Mouse (Mus musculus): ENCODE measurements around the gene P2ry12. TPM values are rescaled to one million over a fixed set of nuclear protein-coding genes. Genes with fewer than 3 reads are reported as not detected.

Gene P2ry12
- polyA plus RNA-seq, 1 experiment = 1.6 TPM

DNA sequence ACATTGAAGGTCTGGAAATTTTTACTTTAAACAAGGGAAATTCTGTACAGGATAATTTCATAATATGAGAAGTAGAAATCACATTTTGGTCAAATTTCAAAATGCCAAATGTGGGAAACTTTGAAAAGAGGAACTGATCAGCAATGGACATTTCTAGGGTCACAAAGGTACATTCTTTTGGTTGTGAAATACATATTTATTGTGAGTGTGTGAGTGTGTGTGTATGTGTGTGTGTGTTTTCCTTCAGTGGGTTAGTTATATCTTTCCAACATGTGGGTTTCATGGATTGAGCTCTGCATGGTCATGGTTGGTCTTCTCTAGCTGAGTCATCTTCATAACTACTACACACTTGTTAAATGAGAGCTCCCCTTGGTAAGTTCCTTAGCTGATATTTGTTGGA lies 50.3 kb downstream of the P2ry12 start:
- Histone ChIP-seq H3K4me3 (replicated peaks) (peak overlapping the region; percentile 50), H3K4me1 (peaks cover 76% of the 10 kb centered on the region), H3K27me3 (replicated peaks) (no peaks in the 10 kb centered on the region), H3K9me3 (no peaks in the 10 kb centered on the region), H3K36me3 (replicated peaks; ENCODE audit: low read length) (peaks cover 62% of the 10 kb centered on the region)
- TF ChIP-seq GATA1 (IDR thresholded peaks at IDR 0.05; ENCODE audit: borderline replicate concordance, low read length) = no peak
- no peak for TF ChIP-seq FLI1 (IDR thresholded peaks at IDR 0.05; ENCODE audit: low read length)

DNA sequence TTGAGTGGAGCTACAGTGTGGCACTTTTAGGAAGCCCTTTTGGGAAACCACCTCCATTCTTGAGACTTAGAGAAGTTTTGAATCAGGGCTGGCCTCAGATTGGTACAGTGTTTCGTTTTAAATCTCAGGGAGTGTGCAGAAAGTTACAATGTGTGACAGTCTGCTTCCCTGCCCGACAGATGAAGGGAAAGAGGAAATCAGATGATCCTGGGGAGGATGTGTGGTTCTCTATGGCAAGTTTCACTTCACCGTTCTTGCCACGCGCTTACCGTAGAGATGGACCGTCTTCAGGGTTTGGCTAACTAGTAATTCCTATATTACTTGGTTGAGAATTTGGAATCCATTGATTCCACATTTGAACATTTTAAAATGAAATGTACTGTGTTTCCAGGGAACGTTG lies 50.9 kb downstream of the P2ry12 start:
- Histone ChIP-seq H3K36me3 (replicated peaks; ENCODE audit: low read length) (peaks cover 59% of the 10 kb centered on the region), H3K27me3 (replicated peaks) (no peaks in the 10 kb centered on the region), H3K4me1 (peaks cover 79% of the 10 kb centered on the region), H3K9me3 (no peaks in the 10 kb centered on the region), H3K4me3 (replicated peaks) (no peak overlapping the region)
- TF ChIP-seq FLI1 (IDR thresholded peaks at IDR 0.05; ENCODE audit: low read length) (no peak), GATA1 (IDR thresholded peaks at IDR 0.05; ENCODE audit: borderline replicate concordance, low read length) (no peak)

DNA sequence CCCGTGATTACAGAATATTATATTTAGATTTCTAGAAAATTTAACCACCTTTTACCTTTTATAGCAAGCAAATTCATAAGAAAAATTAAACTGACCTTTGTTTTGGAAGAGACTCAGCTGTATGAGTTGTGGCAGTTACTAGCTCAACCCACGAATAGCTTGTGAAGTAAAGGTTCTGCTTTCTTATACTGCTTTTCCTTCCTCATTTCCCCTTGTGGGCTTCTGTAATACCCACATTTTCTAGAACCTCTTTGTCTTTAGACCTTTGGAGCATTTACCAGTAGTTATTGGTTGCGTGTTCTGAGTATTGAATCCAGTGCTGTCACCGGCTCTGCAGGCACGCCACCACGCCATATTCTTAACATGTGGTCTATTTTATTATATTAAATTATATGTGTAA lies 51.9 kb downstream of the P2ry12 start, which contains the start of gene P2ry13:
Gene P2ry13 (minus strand): TSS at position 156 of the 400 bp plus-strand sequence.
- no peaks in the 10 kb centered on the region for H3K9me3 ChIP-seq
- TF ChIP-seq GATA1 (IDR thresholded peaks at IDR 0.05; ENCODE audit: borderline replicate concordance, low read length) = no peak
- no peak for TF ChIP-seq FLI1 (IDR thresholded peaks at IDR 0.05; ENCODE audit: low read length)
- peaks cover 54% of the 10 kb centered on the region for H3K36me3 ChIP-seq (replicated peaks; ENCODE audit: low read length)
- peak within 1 kb of the TSS; percentile 40 for H3K4me3 ChIP-seq (replicated peaks)
- peaks cover 89% of the 10 kb centered on the region for H3K4me1 ChIP-seq
- H3K27me3 ChIP-seq (replicated peaks) = no peaks in the 10 kb centered on the region

DNA sequence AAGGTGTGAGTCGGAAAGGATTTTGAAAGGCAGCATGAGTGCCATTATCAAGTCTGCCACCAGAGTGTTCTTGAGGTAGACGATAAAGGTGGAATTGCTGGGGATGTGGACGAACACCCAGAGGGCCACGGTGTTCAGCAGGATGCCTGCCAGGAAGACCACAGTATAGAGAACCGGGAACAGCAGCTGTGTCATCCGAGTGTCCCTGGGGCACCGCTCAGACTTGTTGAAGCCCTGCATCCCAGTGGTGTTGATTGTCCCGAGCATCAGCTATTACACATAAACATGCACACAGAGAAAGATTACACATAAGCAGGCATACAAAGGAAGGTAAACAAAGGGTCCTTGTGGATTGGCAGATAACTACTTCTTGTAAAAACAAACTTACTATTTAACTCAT lies 52.6 kb downstream of the P2ry12 start:
- no peak for TF ChIP-seq GATA1 (IDR thresholded peaks at IDR 0.05; ENCODE audit: borderline replicate concordance, low read length)
- TF ChIP-seq FLI1 (IDR thresholded peaks at IDR 0.05; ENCODE audit: low read length) = no peak
- Histone ChIP-seq H3K36me3 (replicated peaks; ENCODE audit: low read length) (peaks cover 55% of the 10 kb centered on the region), H3K4me3 (replicated peaks) (peak overlapping the region; percentile 40), H3K9me3 (no peaks in the 10 kb centered on the region), H3K4me1 (peaks cover 90% of the 10 kb centered on the region), H3K27me3 (replicated peaks) (no peaks in the 10 kb centered on the region)

DNA sequence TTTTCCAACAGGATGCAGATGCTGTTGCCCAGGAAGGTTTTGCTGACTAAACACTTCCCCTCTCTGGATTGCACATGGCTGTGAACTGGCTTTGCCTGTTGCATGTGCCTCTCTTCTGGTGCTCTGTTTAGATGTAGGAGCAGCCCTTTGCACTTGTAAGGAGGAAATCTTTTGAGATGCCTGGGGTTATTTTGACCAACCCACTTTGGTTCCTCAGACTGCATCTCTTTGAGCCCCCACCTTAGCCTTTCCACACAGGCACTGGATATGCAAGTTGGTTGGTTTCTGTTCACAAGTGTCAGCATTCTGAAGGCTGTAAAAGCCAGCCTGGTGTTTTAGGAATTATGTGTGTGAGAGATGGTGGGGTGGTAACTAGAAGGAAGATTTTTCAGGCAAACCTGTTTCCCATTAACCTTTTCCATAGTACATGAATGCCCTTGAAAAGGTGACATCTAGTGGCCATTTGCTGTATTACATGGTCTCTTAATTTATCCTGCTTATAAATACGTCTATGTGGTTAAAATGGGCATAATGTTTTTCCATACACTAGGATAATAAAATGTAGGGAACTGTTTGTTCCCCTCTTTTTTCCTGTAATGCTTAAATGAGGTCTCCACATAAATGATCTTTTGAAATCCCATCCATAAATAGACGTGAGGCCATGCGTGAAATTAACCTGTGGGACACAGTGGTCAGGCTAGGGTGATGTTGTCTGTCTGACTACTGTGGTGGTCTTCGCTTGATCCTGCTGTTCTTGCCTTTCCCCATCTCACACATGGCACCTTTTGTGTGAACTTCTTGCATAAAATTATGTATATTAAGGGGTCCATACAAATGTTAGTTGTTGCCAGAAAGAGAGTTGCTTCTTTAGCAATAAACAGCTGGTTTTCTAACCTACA lies 53.8 kb downstream of the P2ry12 start:
- peaks cover 61% of the 10 kb centered on the region for H3K36me3 ChIP-seq (replicated peaks; ENCODE audit: low read length)
- peaks cover 95% of the 10 kb centered on the region for H3K4me1 ChIP-seq
- TF ChIP-seq GATA1 (IDR thresholded peaks at IDR 0.05; ENCODE audit: borderline replicate concordance, low read length) (no peak), FLI1 (IDR thresholded peaks at IDR 0.05; ENCODE audit: low read length) (no peak)
- no peaks in the 10 kb centered on the region for H3K27me3 ChIP-seq (replicated peaks)
- peak overlapping the region; percentile 11 for H3K4me3 ChIP-seq (replicated peaks)
- no peaks in the 10 kb centered on the region for H3K9me3 ChIP-seq

DNA sequence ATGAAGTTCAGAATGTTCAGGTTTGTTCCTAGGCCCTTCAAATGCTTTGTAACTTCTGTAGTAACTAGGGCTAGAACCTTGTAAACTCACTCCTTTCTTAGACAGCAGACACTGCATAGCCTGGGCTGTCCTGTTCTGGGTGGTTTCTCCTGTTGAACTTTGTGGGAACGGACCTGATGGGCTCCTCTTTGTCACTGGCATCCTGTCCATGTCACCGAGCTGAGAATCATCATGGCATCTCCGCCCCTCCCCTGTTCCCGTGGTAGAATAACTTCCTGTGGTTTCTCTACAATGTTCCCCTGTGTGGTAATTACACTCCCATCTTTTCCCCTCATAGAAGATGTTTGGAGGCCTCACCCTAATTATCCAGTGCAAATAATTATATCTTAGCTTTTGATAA lies 56.7 kb downstream of the P2ry12 start:
- peaks cover 76% of the 10 kb centered on the region for H3K36me3 ChIP-seq (replicated peaks; ENCODE audit: low read length)
- peaks cover 100% of the 10 kb centered on the region for H3K4me1 ChIP-seq

DNA sequence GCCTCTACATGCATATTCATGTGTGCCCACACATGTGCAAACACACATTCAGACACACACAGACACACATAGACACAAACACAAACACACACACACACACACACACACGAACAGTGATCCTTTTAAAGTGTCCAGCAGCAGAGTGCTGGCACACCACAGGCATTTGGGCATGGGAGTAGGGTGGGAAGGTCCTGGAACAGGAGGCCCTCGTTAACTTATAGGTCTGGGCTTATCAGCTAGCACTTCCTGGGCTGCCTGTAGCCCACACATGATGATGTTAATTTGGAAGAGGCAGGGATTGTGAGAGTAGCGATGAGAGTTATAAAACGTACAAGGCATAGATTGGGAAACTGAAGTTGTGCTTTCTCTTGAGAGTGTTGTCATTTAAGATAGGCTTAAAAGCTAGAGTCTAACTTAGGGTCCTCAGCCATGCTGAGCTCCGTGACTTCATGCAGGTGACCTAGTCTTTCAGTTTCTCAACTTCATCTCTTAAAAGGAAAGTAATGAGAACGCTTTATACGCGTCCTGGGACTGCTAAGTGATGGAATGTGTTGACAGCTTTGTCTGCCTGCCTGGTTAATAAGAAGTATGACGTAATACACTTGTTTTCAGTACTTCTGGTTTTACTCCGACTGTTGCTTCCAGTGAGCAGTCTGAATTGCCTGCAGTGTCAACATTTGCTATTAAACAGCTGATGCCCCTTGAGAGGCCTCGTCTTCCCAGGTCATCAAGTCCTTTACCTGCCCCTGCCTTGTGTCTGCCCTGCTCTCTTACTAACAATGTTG lies 57.8 kb downstream of the P2ry12 start:
- H3K4me3 ChIP-seq (replicated peaks) = peak overlapping the region; percentile 70
- H3K27me3 ChIP-seq (replicated peaks) = no peaks in the 10 kb centered on the region
- TF ChIP-seq GATA1 (IDR thresholded peaks at IDR 0.05; ENCODE audit: borderline replicate concordance, low read length) (no peak), FLI1 (IDR thresholded peaks at IDR 0.05; ENCODE audit: low read length) (no peak)
- H3K9me3 ChIP-seq = no peaks in the 10 kb centered on the region
- peaks cover 96% of the 10 kb centered on the region for H3K4me1 ChIP-seq
- H3K36me3 ChIP-seq (replicated peaks; ENCODE audit: low read length) = peaks cover 76% of the 10 kb centered on the region

More for the DNA sequence above, 56.7 kb downstream of the P2ry12 start:
- Histone ChIP-seq H3K4me3 (replicated peaks) (peak overlapping the region; percentile 65), H3K9me3 (no peaks in the 10 kb centered on the region), H3K27me3 (replicated peaks) (no peaks in the 10 kb centered on the region)
- no peak for TF ChIP-seq GATA1 (IDR thresholded peaks at IDR 0.05; ENCODE audit: borderline replicate concordance, low read length)
- no peak for TF ChIP-seq FLI1 (IDR thresholded peaks at IDR 0.05; ENCODE audit: low read length)

DNA sequence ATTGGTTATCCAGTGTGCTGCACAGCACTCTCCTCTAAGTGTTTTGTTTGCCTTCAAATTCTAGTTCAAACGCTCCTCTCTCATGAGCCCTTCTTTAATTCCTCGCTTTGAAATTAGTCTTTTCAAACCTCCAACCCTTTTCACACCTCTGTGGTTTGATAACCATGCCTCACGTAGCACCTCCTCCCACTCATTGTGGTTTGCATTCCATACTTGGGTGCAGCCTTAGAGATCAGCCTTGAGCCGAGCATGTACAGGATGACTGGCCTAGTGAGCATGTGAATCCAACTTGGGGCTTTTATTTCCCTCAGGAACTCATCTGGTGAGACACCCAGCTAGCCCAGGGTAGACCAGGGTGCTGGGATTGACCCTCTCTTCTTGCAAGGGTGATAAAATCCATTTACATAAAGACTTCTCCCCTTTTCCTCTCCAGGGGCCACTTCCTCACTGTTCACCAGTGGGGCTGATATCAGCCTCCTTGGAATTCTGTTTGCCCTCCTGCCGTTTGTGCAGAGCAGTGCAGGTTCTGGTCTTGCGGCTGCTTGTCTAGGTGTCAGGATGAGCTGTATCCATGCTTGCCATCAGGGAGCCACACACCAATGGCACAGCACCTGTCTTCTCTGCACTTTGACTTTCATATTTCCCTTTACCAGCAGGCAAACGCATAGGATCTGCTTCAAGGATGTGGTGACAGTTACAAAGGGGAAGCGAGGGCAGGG lies 58.7 kb downstream of the P2ry12 start:
- TF ChIP-seq GATA1 (IDR thresholded peaks at IDR 0.05; ENCODE audit: borderline replicate concordance, low read length) (no peak), FLI1 (IDR thresholded peaks at IDR 0.05; ENCODE audit: low read length) (no peak)
- Histone ChIP-seq H3K9me3 (no peaks in the 10 kb centered on the region), H3K27me3 (replicated peaks) (no peaks in the 10 kb centered on the region), H3K4me1 (peaks cover 88% of the 10 kb centered on the region), H3K36me3 (replicated peaks; ENCODE audit: low read length) (peaks cover 76% of the 10 kb centered on the region), H3K4me3 (replicated peaks) (peak overlapping the region; percentile 73)

DNA sequence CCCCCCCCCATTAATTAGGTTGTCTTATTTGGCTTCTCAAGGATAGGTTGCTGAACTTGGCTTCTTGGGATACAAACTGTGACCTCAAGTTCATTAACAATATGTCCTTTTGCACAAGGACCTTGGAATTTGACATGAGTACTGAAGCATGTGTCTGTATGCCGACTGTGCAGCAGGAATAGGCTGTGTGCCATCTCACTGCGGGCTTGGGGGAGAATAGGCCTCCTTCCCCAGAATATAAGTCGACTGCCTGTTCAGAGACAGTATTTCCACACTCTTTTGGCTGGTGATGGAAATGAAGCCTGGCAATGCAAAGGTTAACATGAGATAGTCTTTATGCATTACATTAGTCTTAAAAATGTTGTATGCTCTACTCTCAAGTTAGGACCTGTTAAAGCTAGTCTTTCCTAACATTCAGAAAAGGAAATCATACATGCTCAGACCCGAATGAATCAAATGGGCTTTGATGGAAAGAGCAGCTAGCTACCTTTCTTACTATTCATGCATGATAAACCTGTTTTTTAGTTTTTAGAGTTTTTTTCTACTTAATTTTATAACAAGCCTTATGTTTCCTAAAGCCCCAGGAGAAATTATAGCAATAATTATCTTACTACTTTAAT lies 65.2 kb downstream of the P2ry12 start:
- H3K4me3 ChIP-seq (replicated peaks) = no peak overlapping the region
- H3K27me3 ChIP-seq (replicated peaks) = no peaks in the 10 kb centered on the region
- peaks cover 82% of the 10 kb centered on the region for H3K36me3 ChIP-seq (replicated peaks; ENCODE audit: low read length)
- peaks cover 44% of the 10 kb centered on the region for H3K4me1 ChIP-seq
- H3K9me3 ChIP-seq = no peaks in the 10 kb centered on the region
- TF ChIP-seq FLI1 (IDR thresholded peaks at IDR 0.05; ENCODE audit: low read length) (no peak), GATA1 (IDR thresholded peaks at IDR 0.05; ENCODE audit: borderline replicate concordance, low read length) (no peak)

All from megakaryocyte, embryonic 14.5 days (primary cell).